Mouse (Mus musculus) naive thymus-derived CD4-positive, alpha-beta T cell, adult 5 months (primary cell): Measurements from ENCODE around the gene Mpst. TPM values are rescaled to one million over a fixed set of nuclear protein-coding genes. Genes with fewer than 3 reads are reported as not detected.

Experiments
- polyA plus RNA-seq: library from polyadenylated mRNA; unstranded; fragments of 100-300 nt; shearing (Covaris generic); gene quantifications from one replicate; pipeline ENCODE4 v1.2.1, GENCODE M21; 2017

Gene Mpst
- 2.5 TPM for polyA plus RNA-seq

GRCm38 (mm10) chr15:78406293-78406934 lies at the start of gene Mpst:
Mpst (plus strand) TSS chr15:78406416.

GRCm38 (mm10) chr15:78395478-78395962 lies 10.7 kb upstream of the Mpst start, which contains the start of gene Tex33:
Tex33 (minus strand) TSS chr15:78395912.

GRCm38 (mm10) chr15:78405517-78406211 lies 552 bp upstream of the Mpst start, which contains the start of gene Tst:
Tst (minus strand) TSS chr15:78405907.

GRCm38 (mm10) chr15:78428391-78429138 lies 22.3 kb downstream of the Mpst start, which contains the start of gene Kctd17:
Kctd17 (plus strand) TSS chr15:78428564.

Other genes with a start within 250 kb of the Mpst start
- 28.3 TPM for gene Ift27, start 232.3 kb upstream of the Mpst start, polyA plus RNA-seq
- gene Pvalb, start 200.0 kb upstream of the Mpst start, polyA plus RNA-seq = not detected
- gene Ncf4, start 161.6 kb upstream of the Mpst start, polyA plus RNA-seq = 66.2 TPM
- not detected for gene Csf2rb2, start 100.7 kb upstream of the Mpst start, polyA plus RNA-seq
- 0.10 TPM for gene Csf2rb, start 80.7 kb upstream of the Mpst start, polyA plus RNA-seq
- gene Tex33, start 10.5 kb upstream of the Mpst start, polyA plus RNA-seq = not detected
- not detected for gene Tst, start 509 bp upstream of the Mpst start, polyA plus RNA-seq
- 3.2 TPM for gene Kctd17, start 22.1 kb downstream of the Mpst start, polyA plus RNA-seq
- not detected for gene Tmprss6, start 62.2 kb downstream of the Mpst start, polyA plus RNA-seq
- 42.7 TPM for gene Il2rb, start 88.9 kb downstream of the Mpst start, polyA plus RNA-seq
- gene C1qtnf6, start 125.0 kb downstream of the Mpst start, polyA plus RNA-seq = 1.7 TPM
- gene Sstr3, start 138.3 kb downstream of the Mpst start, polyA plus RNA-seq = not detected
- gene Rac2, start 166.4 kb downstream of the Mpst start, polyA plus RNA-seq = 1,303 TPM
- gene Cyth4, start 190.6 kb downstream of the Mpst start, polyA plus RNA-seq = 148 TPM